Mouse (Mus musculus) cerebellum, adult 18-20 months (tissue): ENCODE data around the gene Gpr152.

Experiments
- DNase-seq, 2 experiments: peaks; one replicate each; pipeline ENCODE4 v3.0.0; 2021

Gpr152 gene

GRCm38 (mm10) chr19:4139446-4139845 lies at the start of gene Gpr152:
TSS of gene Gpr152 (plus strand) at chr19:4139787.
- DNase-seq: no peak

DNA sequence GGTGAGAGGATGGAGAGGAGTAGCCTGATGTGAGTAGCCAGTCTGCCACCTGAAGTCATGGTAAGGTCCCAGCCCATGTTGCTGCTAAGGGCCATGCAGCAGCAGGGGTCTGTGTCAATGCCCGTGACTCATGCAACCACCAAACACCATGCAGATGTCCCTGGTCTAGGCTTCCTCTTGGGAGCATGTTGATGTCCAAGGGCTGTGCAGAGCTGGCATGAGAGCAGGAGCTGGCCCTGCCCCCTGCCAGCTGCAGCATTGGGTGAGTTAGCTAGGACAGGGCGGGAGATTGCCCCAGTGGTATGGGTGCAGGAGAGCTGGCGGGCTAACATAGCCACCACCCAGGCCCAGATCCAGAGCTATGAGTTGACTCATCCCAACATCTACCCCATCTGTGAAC lies 49.1 kb upstream of the Gpr152 start:
- no peak for DNase-seq

GRCm38 (mm10) chr19:4091383-4091782 lies 48.2 kb upstream of the Gpr152 start:
- no peak for DNase-seq

- DNase-seq: no peak
These were observed 46.8 kb upstream of the Gpr152 start for GRCm38 (mm10) chr19:4092750-4093149.

DNA sequence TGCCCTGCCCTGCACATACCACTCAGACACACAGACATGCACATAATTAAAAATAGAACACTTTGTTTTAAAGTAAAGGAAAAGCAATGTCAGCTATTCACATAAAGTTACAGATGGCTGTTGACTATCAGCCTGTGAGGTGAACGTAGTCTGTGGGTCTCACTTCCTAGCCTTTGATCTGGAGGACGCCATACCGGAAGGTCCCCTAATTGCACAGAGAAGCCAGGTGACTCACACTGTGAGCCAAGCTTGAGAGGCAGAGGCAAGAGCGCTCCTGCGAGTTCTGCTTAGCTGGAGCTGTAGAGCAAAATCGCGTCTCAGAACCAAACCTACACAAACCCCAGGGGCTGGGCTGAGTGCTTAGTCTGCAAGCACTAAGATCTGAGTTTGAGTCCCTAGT lies 45.8 kb upstream of the Gpr152 start:
- DNase-seq: no peak

- no peak for DNase-seq
These were observed 45.2 kb upstream of the Gpr152 start for GRCm38 (mm10) chr19:4094348-4094747.

DNA sequence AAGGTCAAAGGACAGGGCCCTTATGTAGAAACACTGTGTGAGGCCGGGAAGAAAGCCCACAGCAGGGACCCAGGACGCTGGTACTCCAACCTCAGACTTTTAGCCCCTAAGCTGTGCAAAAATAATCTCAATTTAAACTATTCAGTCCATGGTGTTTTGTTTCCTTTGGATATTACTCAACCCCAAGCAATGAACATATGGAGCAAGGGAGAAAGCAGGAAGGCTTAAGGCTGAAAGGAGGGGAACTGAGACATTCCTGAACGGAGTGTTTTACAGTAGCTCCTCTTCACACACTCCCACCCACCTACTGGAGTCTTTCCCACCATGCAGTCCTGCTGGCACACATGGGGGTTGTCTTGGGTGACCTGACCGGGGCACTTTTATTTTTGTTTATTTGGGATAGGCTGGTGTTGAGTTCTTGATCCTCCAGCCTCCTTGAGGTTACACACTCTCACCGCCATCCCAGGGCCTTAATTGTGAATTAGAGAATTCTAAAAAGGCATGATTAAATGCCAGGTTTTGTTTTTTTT lies 44.7 kb upstream of the Gpr152 start:
- no peak for DNase-seq

- no peak for DNase-seq
These were observed 43.8 kb upstream of the Gpr152 start for GRCm38 (mm10) chr19:4095802-4096201.

GRCm38 (mm10) chr19:4096642-4097440 lies 42.7 kb upstream of the Gpr152 start, which contains the start of gene Cdk2ap2:
TSS of gene Cdk2ap2 (plus strand) at chr19:4097182.
- DNase-seq: peak; percentile 99 to 100

DNA sequence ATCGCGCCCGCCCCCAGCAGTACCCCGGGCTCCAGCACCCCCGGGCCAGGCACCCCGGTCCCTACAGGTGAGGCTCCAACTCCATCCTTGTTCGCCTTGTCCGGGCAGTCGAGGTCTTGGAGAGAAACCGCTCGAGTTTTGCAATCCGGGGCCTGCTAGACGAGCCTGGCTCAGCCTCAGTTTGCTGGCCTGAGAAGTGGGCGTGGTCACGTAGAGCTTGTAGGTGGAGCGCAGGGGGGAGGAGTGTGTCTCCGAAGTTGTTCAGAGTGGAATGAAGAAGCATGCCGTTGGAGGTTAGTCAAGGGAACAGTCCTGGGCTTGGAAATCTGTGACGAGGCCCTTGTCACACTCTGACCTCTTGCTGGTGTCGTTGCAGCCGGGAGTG lies 42.2 kb upstream of the Gpr152 start:
- DNase-seq: peak in 1 of 2 experiments; percentile 79

- DNase-seq: peak in 1 of 2 experiments; percentile 42
These were observed 41.2 kb upstream of the Gpr152 start for GRCm38 (mm10) chr19:4098426-4098825.

DNA sequence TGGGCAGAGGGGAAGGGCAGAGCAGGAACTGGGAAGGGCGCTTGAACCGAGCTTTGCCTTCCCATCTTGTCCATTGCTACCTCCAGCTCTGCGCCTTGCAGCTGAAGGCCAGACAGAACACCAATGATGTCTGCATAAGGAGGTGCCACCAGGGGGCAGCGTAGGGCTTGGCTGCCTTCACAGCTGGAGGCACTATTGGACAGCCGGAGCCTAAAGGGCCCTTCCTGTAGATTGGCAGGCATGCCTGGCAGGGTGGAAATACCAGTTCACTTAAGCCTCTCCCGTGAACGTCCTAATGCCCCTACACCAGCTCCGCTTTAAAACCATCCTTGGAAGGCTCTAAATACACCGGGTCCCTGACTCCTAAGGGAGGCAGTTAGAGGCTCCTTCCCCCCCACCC lies 40.5 kb upstream of the Gpr152 start:
- peak; percentile 92 to 95 for DNase-seq

GRCm38 (mm10) chr19:4099837-4100717 lies 39.5 kb upstream of the Gpr152 start, which contains the start of gene Pitpnm1:
TSS of gene Pitpnm1 (plus strand) at chr19:4099998.
- peak; percentile 75 to 80 for DNase-seq

- DNase-seq: peak; percentile 78 to 88
These were observed 38.8 kb upstream of the Gpr152 start for GRCm38 (mm10) chr19:4100718-4101261.

GRCm38 (mm10) chr19:4101466-4101865 lies 38.1 kb upstream of the Gpr152 start:
- DNase-seq: peak; percentile 44 to 56

- peak in 1 of 2 experiments; percentile 9 for DNase-seq
These were observed 37.5 kb upstream of the Gpr152 start for GRCm38 (mm10) chr19:4102049-4102448.

DNA sequence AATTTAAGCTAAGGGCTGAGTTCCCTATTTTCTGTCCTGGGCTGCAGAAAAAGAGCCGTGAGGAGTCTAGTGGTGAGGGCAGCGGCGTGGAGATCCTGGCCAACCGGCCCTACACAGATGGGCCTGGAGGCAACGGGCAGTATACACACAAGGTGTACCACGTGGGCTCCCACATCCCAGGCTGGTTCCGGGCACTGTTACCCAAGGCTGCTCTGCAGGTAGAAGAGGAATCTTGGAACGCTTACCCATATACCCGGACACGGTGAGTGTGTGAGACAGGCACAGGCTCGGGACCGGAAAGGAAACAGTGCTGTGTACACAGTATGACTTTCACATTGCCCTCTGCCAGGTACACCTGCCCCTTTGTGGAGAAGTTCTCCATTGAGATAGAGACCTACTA lies 37.0 kb upstream of the Gpr152 start:
- DNase-seq: peak; percentile 72 to 74

- peak in 1 of 2 experiments; percentile 55 for DNase-seq
These were observed 36.3 kb upstream of the Gpr152 start for GRCm38 (mm10) chr19:4103294-4103693.

DNA sequence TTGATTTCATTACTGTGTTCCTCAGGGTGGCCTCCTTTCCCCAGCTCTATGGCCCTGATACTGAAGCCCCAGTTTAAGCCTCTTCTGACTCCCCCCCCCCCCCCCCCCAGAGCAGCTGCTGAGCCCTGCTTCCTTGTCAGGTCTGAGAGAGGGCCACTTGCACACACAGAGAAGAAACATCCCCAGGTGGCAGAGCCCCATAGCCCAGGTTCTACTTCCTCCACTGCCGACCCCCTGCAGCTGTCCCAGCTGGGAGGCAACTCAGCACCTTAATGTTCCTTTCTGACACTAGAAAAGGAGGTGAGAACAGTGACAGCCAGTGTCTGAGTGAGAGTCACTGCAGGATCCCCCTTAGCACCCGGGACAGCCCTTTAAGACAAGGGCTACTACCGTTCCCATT lies 35.8 kb upstream of the Gpr152 start:
- no peak for DNase-seq

DNA sequence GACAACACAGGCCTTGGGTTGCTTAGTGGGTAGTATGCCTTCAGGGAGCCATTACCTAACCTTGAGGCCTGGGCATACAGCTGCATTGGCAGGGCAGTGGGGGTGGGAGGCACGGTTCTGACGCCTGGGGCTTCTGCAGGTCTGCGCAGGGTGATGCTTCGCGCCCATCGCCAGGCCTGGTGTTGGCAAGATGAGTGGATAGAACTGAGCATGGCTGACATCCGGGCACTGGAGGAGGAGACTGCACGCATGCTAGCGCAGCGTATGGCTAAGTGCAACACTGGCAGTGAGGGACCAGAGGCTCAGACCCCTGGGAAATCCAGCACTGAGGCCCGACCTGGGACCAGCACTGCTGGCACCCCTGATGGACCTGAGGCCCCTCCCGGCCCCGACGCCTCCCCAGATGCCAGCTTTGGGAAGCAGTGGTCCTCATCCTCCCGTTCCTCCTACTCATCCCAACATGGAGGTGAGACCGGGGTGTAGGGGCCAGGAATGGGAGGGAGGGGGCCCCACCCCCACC lies 34.9 kb upstream of the Gpr152 start:
- peak in 1 of 2 experiments; percentile 18 for DNase-seq

DNA sequence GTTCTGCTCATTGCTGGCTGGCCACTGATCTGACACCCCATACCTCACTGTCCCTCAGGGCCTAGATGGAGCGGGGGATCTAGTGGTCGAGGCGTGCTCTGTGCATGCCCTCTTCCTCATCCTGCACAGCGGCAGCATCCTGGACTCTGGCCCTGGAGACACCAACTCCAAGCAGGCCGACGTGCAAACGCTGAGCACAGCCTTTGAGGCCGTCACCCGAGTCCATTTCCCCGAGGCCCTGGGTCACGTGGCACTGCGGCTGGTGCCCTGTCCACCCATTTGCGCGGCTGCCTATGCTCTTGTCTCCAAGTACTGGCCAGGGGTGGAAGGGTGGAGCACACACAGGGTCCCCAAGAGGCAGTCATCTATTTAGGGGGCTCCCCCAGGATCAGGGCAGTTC lies 32.9 kb upstream of the Gpr152 start:
- DNase-seq: no peak

DNA sequence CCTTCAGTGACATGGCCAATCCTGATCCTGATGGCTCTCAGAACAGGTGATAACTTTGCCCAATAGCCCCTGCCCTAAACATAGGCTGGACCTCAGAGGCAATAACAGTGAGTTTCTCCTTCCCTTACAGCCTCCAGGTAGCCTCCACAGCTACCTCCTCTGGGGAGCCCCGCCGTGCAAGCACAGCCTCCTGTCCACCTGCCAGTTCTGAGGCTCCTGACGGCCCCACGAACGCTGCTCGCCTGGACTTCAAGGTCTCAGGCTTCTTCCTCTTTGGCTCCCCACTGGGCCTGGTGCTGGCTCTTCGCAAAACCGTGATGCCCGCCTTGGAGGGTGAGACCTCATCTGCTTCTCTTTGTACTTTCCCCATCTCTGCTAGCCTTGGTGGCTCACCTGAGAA lies 31.1 kb upstream of the Gpr152 start:
- no peak for DNase-seq
